Mouse (Mus musculus) lung, adult 2 months (tissue): ENCODE data around the gene Med20.

Source experiments
- CTCF ChIP-seq: fragments of 200-500 bp; IDR thresholded peaks from 2 replicates; pipeline ENCODE4 v1.5.1; 2011; ENCODE audit warnings: mild to moderate bottlenecking, low read length, control low read depth; ENCODE audit not compliant: insufficient read depth
- POLR2A ChIP-seq: fragments of 200-500 bp; IDR thresholded peaks from 2 replicates; pipeline ENCODE4 v1.6.1; 2011; ENCODE audit warnings: low read depth, mild to moderate bottlenecking, control low read depth, low read length, borderline replicate concordance; ENCODE audit errors: extremely low read depth

DNA sequence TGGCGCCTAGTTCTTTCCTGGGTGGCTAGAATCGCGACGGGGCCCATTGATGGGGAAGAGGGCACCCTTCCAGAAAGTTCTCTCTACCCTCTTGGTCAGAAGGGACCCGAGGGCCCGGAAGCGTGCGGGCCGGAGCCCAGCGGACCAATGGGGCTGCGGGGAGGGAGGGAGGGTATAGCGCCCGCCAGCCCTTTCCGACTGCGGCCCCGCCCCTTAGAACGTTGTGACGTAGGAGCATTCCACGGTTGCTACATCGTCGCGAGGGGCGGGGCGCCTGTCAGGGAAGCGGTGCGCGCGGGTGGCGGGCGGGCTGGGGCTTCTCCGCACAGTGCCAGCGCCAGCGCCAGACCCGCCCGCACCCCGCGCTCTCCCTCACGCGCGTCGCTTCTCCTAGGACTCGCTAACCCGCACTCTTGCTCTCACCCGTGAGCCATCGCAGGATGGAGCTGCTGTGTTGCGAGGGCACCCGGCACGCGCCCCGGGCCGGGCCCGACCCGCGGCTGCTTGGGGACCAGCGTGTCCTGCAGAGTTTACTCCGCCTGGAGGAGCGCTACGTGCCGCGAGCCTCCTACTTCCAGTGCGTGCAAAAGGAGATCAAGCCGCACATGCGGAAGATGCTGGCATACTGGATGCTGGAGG is 18.0 kb upstream of the Med20 start:
- TF ChIP-seq POLR2A, result peak; percentile 33; the same call in 1 of the 2 replicates
- TF ChIP-seq CTCF, result no peak
